Mouse (Mus musculus) kidney, adult 2 months (tissue): ENCODE results near the gene Pecam1.

ENCODE experiments used
- CTCF ChIP-seq: fragments of 200-500 bp; conservative IDR thresholded peaks from 2 replicates; pipeline ENCODE4 v1.5.1; 2011; ENCODE audit warnings: low read depth, mild to moderate bottlenecking, control low read depth, low read length, moderate library complexity, mixed read lengths; ENCODE audit not compliant: insufficient read depth, insufficient read length
- POLR2A ChIP-seq: fragments of 200-500 bp; IDR thresholded peaks from one replicate; pipeline ENCODE4 v1.6.1; 2011; ENCODE audit warnings: low read depth, low read length, control low read depth

GRCm38 (mm10) chr11:106613638-106614338, 136.6 kb downstream of the Pecam1 start:
- TF ChIP-seq CTCF (no peak), POLR2A (no peak)
